Mouse (Mus musculus): ENCODE measurements at regions not wholly inside any gene's neighbourhood (a gene's known extent, or its start where the extent isn't known, plus 50 kb on each side); places are given as distances from the start of the nearest gene placed in this dataset.

GRCm38 (mm10) chrX:11387200-11387940, 59.7 kb downstream of the H2al1j start:
- in situ Hi-C loops (cut with MboI; ENCODE audit: unreplicated experiment in 2 of 2): no loop called here

- in situ Hi-C loops (cut with MboI; ENCODE audit: unreplicated experiment in 2 of 2): no loop called here
These were observed 61.2 kb downstream of the H2al1j start for GRCm38 (mm10) chrX:11388860-11389259.

GRCm38 (mm10) chrX:11400406-11400805, 72.8 kb downstream of the H2al1j start:
- in situ Hi-C loops (cut with MboI; ENCODE audit: unreplicated experiment in 2 of 2): no loop called here

DNA sequence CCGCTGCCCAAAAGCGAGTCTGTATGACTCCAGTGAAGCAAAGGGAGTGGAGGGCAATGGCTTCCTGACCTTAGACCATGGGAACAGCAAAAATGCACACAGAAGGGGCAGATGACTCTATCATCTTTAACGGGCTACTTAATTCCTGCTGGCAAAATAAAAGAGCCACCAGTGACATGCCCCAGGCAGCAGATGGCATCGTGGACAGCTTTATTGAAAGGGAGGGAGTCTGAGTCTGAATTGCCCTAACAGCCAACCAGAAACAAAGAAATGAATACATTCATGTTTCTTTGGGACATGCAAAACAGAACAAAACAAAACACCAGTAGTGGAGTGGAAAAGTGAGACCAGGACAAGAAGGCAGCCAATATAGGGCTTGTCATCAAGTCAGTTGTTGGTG, 76.7 kb downstream of the H2al1j start:
- in situ Hi-C loops (cut with MboI; ENCODE audit: unreplicated experiment in 2 of 2): no loop called here

DNA sequence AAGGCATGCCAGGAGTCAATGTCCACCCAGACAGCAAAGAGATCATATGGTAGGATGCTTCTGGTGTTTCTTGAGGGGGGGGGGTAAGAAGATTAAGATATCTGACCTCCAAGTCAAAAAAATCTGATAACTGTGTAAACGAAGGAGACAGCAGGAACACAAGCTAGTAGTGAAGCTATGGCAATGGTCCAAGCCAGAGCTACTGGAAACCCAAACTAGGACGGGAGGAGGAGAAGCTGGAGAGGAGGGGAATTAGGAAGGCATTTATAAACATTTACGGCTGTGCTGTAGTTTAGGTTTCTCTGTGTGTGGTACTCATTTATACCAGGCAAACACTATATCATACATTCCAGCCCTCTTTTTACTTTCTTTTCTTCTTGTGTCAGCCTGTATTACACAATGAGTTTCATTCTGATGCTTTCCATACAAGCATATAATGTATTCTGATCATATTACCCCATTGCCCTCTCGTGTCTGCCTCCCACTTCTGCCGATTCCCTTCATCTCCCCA, 84.7 kb downstream of the H2al1j start:
- in situ Hi-C loops (cut with MboI; ENCODE audit: unreplicated experiment in 2 of 2): no loop called here

- in situ Hi-C loops (cut with MboI; ENCODE audit: unreplicated experiment in 2 of 2): no loop called here
These were observed 88.0 kb downstream of the H2al1j start for GRCm38 (mm10) chrX:11415662-11416061.

DNA sequence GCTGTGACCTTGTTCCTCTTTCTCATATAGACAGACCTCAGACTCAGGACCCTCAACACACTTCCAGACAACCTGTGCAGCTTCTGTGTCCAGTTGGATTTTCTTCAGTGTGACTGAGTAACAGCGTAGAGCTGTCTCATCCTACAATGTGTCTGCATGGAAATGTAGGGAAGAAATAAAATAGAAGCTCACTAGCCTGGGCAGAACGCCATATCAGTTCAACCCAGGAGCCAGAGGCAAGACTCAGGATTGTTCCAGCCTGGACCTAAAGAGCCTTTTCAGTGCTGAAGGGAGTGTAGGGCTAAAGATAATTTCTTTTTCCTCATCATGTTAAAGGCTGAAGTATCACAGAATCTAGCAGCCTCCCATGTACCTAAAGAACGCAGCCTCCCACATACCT, 88.9 kb downstream of the H2al1j start:
- in situ Hi-C loops (cut with MboI; ENCODE audit: unreplicated experiment in 2 of 2): no loop called here

DNA sequence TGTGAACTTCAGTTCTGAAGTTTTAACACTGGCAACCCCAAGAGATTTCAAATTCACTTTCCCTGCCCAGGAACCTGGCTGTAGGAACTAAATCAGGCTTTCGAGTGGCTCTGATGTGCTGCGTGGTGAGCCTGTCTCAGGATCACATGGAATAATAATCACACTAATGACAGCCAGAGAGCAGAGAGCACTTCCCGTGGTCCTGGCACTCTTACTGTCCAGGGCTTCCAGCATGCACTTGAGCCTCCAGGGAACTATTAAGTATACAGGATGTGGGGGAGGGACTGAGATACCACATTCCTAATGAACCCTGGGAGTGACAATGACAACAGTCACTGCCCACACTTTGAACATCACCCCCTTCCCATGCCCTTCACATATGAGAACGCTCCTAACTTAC, 90.2 kb downstream of the H2al1j start:
- in situ Hi-C loops (cut with MboI; ENCODE audit: unreplicated experiment in 2 of 2): no loop called here

DNA sequence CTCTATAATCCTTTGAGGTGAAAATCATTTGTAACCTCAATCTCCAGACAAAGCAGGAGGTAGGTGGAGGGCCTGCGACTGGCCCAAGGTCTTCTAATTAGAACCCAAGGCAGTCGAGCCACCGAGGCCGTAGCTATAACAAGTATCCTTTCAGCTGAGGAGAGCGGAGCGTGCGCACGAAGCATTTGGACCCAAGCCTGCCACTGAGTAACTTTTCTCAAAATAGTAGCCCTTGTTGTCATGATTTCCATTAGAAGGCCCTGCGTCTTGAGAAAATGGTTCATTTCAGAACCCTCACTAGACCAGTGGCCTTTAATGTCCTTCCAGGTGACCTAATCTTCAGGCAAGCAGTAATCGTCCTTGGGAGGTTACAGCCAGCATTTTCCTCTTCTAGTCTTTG, 90.6 kb downstream of the H2al1j start:
- in situ Hi-C loops (cut with MboI; ENCODE audit: unreplicated experiment in 2 of 2): no loop called here

GRCm38 (mm10) chrX:11419162-11419631, 91.6 kb downstream of the H2al1j start:
- in situ Hi-C loops (cut with MboI; ENCODE audit: unreplicated experiment in 2 of 2): no loop called here

- in situ Hi-C loops (cut with MboI; ENCODE audit: unreplicated experiment in 2 of 2): no loop called here
These were observed 104.9 kb downstream of the H2al1j start for GRCm38 (mm10) chrX:11432403-11433004.

GRCm38 (mm10) chrX:11435338-11435737, 107.7 kb downstream of the H2al1j start:
- in situ Hi-C loops (cut with MboI; ENCODE audit: unreplicated experiment in 2 of 2): no loop called here

DNA sequence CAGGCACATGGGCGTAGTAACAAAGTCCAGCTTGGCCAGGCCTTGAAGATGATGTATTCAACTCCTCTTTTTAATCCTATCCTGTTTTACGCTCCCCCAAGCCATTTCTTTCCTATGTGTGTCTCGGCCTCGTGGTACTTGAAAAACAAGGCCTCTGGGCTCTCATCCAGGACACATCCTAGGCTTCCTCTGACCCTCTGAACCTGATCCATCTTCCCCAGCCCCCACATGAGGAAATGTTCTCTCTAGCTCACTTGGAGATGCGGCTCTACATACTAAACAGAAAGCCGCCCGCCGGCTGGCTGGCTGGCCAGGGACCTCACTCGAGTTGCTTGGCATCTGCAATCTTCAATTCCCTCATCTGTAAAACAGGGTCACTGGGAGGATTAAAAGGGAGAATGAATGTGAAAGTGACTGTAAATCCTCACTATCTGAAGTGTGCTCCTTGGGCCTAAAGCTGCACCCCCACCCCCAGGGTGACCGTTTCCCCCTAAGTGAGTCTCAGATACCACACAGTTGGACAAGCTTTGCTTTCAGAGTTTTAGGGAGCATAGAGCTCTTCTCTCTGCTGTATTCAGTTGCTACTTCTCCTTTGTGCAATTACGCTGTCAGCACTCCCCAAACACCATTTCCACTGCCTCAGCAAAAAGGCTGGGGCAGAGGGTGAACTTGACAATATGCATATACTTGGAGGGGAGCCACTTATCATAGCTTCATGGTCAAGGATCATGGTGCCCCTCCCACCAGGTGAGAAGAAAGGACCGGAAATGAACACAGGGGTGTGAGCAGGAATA, 109.7 kb downstream of the H2al1j start:
- in situ Hi-C loops (cut with MboI; ENCODE audit: unreplicated experiment in 2 of 2): no loop called here

DNA sequence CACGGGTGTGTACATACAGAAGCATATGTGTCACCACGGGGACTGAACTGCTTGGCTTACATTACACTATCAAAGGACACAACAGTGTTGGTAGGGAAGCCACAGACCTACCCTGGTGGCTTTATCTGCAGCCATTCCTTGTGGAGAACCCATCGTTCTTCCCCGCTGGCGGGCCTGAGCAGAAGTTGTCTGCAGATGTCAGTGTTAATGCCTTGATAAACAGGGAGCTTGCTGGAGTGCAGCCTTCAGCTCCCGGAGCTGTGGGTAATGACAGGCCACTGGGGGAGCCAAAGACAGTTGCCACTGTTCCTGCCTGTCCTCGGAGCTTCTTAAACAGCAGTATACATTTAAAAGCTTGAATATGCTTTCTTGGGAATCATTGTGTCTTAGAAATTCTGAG, 115.9 kb downstream of the H2al1j start:
- in situ Hi-C loops (cut with MboI; ENCODE audit: unreplicated experiment in 2 of 2): loop anchor here in 1 of 2 experiments (10.0 kb wide), 1 partner anchor 159 kb away; no protein-coding TSS in a partner anchor

DNA sequence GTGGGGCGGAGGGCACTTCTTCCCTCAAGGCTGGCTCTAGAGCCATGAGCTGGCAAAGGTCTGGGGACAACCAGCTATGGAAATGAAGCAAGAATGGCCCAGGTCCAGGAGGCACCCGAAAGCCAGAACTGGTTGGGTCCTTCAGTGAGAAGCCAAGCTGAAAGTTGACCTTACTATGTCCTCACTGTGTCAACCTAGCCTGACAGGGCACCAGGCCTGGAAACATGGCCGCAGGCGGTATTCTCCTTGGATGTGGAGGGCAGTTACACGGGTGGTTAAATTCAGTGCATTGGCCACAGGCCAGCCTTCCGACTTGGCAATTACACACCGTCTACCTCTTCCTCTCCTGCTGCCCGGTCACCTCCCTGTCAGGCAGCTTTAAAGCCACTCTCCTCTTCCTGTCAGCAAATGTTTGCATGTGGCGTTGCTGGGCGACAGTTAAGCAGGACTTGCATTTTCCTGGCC, 116.7 kb downstream of the H2al1j start:
- in situ Hi-C loops (cut with MboI; ENCODE audit: unreplicated experiment in 2 of 2): loop anchor here in 1 of 2 experiments (10.0 kb wide), 1 partner anchor 159 kb away; no protein-coding TSS in a partner anchor

DNA sequence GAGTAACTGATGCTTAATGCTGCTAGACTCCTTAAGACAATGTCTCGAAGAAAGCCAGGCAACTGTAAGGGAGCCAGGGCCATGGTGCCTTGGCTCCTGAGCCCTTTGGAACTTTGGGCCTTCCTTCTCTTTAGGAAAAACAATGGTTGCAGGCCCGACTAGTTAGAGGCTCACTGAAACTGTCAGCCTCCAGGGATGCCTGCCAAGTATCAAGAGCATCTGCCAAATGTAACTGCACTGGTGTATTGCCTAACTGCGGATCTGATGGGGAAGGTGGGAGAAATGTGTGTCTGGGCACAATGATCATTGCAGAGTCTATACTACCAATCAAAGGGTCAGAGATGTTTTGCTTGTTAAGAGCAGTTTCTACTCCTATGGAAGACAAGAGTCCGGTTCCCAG, 121.1 kb downstream of the H2al1j start:
- in situ Hi-C loops (cut with MboI; ENCODE audit: unreplicated experiment in 2 of 2): loop anchor here in 1 of 2 experiments (10.0 kb wide), 1 partner anchor 164 kb away; no protein-coding TSS in a partner anchor

DNA sequence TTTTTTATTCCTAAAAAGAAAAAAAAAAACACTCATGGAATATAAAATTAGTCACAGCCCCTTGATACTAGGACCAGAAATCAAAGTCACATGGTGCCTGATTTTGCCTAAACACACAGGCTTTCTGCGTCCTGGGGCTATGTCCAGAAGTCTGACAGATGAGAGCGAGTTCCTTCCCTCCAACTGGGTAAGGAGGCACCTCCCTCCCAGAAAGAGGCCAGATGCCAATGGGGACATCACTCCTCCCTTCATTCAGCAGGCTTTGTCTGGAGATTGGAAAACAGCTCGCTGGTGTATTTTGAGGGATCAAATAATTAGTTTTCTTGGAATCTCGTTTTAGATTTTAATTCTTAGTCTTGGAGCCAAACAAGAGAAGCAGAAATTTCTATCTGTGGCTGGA, 130.9 kb downstream of the H2al1j start:
- in situ Hi-C loops (cut with MboI; ENCODE audit: unreplicated experiment in 2 of 2): no loop called here

DNA sequence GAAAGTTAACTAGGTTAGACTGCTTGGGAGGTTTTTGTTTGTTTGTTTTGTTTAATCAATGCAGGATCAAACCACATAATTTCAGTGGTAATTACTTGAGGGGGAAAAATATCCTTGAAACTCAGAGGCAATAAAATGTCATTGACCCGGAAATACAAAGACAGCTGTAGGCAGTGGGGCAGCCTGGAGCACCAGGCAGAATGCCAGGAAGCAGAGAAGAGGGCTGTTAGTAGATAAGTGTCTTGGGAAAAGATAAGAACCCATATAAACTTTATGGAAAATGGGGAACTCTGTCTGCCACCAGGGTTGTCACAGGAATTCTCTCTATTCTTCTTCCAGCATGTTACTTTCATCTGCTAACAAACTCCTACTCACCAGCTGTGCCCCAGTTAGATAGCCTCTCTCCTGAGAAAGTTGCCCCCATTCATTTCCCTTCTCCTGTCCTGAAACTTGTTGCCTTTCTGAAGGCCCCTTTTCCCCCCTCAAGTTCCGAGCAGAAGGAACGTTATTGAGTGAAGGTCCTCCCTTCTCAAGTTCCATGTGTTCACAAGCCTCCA, 136.4 kb downstream of the H2al1j start:
- in situ Hi-C loops (cut with MboI; ENCODE audit: unreplicated experiment in 2 of 2): no loop called here

DNA sequence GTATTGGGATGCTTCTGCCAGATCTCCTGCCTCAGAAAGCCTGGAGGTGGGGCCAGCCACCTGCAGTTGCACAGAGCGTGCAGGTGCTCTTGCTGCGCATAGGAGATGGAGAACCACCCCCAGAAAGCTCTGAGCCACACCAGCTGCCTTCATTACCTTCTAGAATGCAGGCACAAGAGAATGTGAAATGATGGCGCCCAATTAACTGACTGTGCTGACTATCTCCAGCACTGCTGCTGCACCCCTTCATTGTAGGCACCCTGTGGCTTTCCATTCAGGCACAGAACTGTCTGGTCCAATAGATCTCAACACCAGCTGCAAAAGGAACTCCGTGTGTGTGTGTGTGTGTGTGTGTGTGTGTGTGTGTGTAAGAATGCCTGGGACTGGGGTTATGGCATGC, 138.6 kb downstream of the H2al1j start:
- in situ Hi-C loops (cut with MboI; ENCODE audit: unreplicated experiment in 2 of 2): no loop called here

GRCm38 (mm10) chrX:11479696-11480339, 152.2 kb downstream of the H2al1j start:
- in situ Hi-C loops (cut with MboI; ENCODE audit: unreplicated experiment in 2 of 2): no loop called here
